Mouse (Mus musculus) G1E (cell line): ENCODE results near the gene Kpna1.

Source experiments
- CTCF ChIP-seq: IDR thresholded peaks from 2 replicates; pipeline ENCODE4 v1.5.1; 2012; ENCODE audit warnings: low read depth, low read length, inconsistent platforms, mixed read lengths
- TAL1 ChIP-seq: conservative IDR thresholded peaks from 2 replicates; pipeline ENCODE4 v1.6.1; 2012; ENCODE audit warnings: low read depth, low read length, inconsistent platforms, mixed read lengths

DNA sequence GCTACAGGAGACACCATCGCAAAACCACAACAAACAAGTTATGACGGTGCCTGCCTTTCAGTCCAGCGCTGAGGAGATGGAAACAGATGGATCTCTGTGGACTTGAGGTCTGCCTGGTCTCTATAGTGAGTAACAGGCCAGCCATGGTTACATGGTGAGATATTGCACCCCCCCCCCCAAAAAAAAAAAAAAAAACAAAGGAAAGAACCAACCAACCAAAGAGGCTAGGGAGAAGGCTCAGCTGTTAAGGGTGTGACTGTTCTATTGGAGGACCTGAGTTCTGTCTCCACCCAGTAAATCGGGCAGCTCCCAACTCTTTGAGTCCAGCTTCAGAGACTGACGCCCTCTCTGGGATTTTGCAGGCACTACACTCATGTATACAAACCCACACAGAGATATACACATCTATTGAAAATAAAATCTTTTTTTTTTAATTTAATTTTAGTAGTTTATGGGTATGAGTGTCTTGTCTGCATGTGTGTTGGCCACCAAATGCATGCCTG, 25.9 kb upstream of the Kpna1 start:
- no peak for TF ChIP-seq CTCF
- no peak for TF ChIP-seq TAL1
